Mouse (Mus musculus): ENCODE measurements at regions not wholly inside any gene's neighbourhood (a gene's known extent, or its start where the extent isn't known, plus 50 kb on each side); places are given as distances from the start of the nearest gene placed in this dataset.

DNA sequence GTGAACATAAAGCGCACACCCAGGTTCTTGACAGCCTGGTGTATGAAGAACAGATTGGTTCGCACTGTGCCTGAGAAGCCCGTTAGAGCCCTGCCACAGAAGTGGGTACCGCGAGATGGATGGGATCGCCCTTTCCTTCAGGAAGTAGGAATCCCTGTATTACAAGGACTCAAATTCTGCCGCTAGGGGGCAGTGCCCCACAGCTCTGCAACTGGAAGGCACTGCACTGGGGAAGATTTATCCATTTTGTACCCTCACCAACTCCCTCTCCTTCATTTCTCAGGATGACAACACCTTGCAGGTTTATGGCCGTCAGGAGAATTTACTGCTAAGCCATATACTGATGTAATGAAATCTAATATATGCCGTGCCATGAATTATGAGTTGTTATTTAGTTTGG is 1094.1 kb upstream of the 2610301B20Rik start:
- Histone ChIP-seq H3K9me3 (replicated peaks) (no peaks in the 10 kb centered on the region), H3K9ac (no peak overlapping the region), H3K27ac (no peak overlapping the region), H3K27me3 (no peaks in the 10 kb centered on the region), H3K4me1 (no peaks in the 10 kb centered on the region), H3K4me2 (no peak overlapping the region), H3K36me3 (ENCODE audit: poor library complexity, severe bottlenecking) (no peaks in the 10 kb centered on the region), H3K4me3 (no peak overlapping the region)
- ATAC-seq: peak; percentile 66
- WGBS: 34% methylated on average over 9 of the region's 9 CpGs

DNA sequence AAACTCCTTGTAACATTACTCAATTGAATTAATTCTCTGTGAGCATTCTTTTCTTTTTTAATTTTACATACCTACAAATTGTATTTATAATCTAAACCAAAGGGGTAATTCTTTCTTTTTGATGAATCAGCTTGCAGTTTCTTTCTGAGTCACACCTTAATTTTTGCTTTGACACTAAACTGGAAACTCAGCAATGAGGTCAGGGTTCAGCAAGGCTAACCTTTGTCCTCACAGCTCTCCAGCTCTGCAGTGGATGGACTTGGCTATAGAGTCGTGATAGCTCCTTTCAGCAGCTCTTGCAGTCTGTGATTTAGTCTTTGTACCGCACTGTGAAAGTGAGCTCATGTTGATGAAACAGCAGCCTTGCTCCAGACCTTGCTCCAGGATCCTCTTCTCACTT is 1093.0 kb upstream of the 2610301B20Rik start:
- H3K27me3 ChIP-seq: no peaks in the 10 kb centered on the region
- H3K9ac ChIP-seq: no peak overlapping the region
- no peaks in the 10 kb centered on the region for H3K4me1 ChIP-seq
- no peak for ATAC-seq
- H3K9me3 ChIP-seq (replicated peaks): no peaks in the 10 kb centered on the region
- no peaks in the 10 kb centered on the region for H3K36me3 ChIP-seq (ENCODE audit: poor library complexity, severe bottlenecking)
- WGBS: 62% methylated on average over 2 of the region's 2 CpGs
- no peak overlapping the region for H3K4me2 ChIP-seq
- H3K27ac ChIP-seq: no peak overlapping the region
- no peak overlapping the region for H3K4me3 ChIP-seq

DNA sequence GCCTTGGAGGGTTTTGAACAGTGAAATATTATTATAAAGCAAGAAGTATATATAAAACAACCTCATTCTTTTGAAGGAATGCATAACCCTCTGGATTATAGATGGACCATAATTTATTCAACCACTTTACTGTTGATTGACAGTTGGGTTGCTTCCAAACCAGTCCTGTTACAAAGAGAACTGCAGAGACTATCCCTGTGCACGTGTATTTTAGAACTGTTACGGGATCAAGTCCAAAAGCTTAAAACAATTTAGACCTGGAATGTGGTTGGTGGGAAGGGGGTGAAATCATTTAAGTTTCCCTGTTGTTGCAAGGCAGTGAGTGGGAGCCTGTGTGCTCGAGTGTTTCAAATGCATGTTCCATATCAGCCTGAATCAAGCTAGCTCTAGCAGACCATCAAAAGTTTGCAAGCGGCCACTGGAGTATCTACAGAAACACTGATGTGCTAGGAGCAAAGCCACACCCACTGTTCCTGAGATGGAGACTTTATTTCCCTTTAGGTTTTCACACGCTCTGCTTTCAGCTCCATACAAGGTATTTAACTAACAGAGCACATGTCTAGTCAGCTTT is 1086.4 kb upstream of the 2610301B20Rik start:
- Histone ChIP-seq H3K9ac (no peak overlapping the region), H3K27ac (no peak overlapping the region), H3K36me3 (ENCODE audit: poor library complexity, severe bottlenecking) (no peaks in the 10 kb centered on the region), H3K27me3 (no peaks in the 10 kb centered on the region), H3K9me3 (replicated peaks) (no peaks in the 10 kb centered on the region), H3K4me1 (no peaks in the 10 kb centered on the region), H3K4me3 (no peak overlapping the region), H3K4me2 (no peak overlapping the region)
- 61% methylated on average over 5 of the region's 5 CpGs for WGBS
- ATAC-seq: peak; percentile 65; the same call in 1 of the 2 replicates

DNA sequence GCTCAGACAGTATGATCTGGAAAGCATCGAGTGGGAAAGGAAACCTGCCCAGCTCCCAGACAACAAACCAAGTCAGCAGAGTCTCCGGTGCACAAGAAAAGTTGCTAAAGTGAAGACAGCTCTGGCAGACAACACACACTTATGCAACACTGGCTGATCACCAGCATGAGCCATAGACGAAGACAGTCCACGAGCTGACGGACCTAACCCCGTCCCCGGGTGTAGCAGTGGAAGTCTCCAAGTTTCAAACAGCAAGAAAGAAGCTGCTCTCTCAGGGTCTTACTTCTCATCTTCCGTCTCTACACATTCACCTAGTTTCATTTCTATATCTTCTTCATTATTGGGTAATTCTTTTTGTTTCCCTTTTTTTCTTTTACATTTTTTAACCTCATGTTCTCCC is 1083.8 kb upstream of the 2610301B20Rik start:
- Histone ChIP-seq H3K36me3 (ENCODE audit: poor library complexity, severe bottlenecking) (no peaks in the 10 kb centered on the region), H3K4me3 (no peak overlapping the region), H3K27me3 (no peaks in the 10 kb centered on the region), H3K27ac (no peak overlapping the region), H3K9ac (no peak overlapping the region), H3K9me3 (replicated peaks) (no peaks in the 10 kb centered on the region), H3K4me2 (no peak overlapping the region), H3K4me1 (no peaks in the 10 kb centered on the region)
- ATAC-seq: no peak
- WGBS: 94% methylated on average over 8 of the region's 8 CpGs
